Mouse (Mus musculus): ENCODE data around the gene Nutf2-ps1. TPM values are rescaled to one million over a fixed set of nuclear protein-coding genes. Genes with fewer than 3 reads are reported as not detected.
A peak's percentile ranks its signal among the peaks of the same experiment; 100 is the strongest.

The Nutf2-ps1 gene
- polyA plus RNA-seq, 1 experiment from 2014 or later, result 484 TPM

DNA sequence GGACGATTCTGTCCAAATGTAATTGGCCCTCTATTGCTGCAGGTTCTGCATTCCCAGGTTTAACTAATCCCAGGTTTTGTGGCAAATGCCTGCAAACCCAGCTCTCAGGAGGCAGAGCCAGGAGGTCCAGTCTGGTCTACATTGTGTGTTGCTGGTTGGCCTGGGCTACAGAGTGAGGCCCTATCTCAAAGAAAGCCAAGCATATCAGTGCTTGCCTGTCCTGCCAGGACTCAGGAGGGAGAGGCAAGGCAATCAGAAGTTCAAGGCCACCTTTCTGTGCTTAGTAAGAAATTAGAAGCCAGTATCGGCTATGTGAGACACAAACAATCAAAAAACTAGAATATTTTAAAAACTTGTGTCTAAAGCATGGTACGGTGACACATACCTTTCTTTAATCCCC lies 15.7 kb downstream of the Nutf2-ps1 start:
- DNase-seq (ENCODE audit: low spot score) (no peak), ATAC-seq (ENCODE audit: low FRiP score) (no peak)
- 93% methylated on average over 3 of the region's 3 CpGs for WGBS
- no peak overlapping the region for H3K27ac ChIP-seq (ENCODE audit: low read depth, low read length)
- H3K27me3 ChIP-seq (ENCODE audit: control insufficient read depth, insufficient read depth, low read length), result no peaks in the 10 kb centered on the region
- no peak overlapping the region for H3K9ac ChIP-seq (ENCODE audit: low read depth, low read length)
- no peak overlapping the region for H3K4me3 ChIP-seq (ENCODE audit: low read depth, low read length)
- no peaks in the 10 kb centered on the region for H3K4me1 ChIP-seq (replicated peaks; ENCODE audit: control insufficient read depth, insufficient read depth, low read length)
- no peak overlapping the region for H3K4me2 ChIP-seq (replicated peaks; ENCODE audit: low read depth, low read length)
- no peaks in the 10 kb centered on the region for H3K9me3 ChIP-seq (ENCODE audit: control insufficient read depth, low read length)
- no peaks in the 10 kb centered on the region for H3K36me3 ChIP-seq (ENCODE audit: control insufficient read depth, insufficient read depth, low read length)

DNA sequence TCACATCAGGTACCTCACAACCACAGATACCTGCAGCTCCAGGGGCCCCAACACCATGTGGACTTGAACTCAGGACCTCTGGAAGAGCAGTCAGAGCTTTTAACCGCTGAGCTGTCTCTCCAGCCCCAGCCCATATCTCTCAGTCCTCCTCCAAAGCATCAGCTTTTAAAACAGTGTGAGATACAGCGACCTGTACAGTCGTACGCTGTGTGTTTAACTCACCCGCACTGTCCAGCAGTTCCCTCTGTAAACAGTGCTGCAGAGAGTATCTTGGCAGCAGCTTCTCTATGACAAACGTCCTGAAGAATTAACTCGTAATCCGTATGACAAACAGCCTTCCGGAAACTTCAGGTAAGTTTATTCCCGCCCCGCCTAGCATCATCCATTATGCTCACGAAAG lies 16.3 kb downstream of the Nutf2-ps1 start:
- ATAC-seq (ENCODE audit: low FRiP score) (no peak), DNase-seq (ENCODE audit: low spot score) (no peak)
- WGBS, result 90% methylated on average over 12 of the region's 12 CpGs
- H3K4me3 ChIP-seq (ENCODE audit: low read depth, low read length), result no peak overlapping the region
- H3K36me3 ChIP-seq (ENCODE audit: control insufficient read depth, insufficient read depth, low read length), result no peaks in the 10 kb centered on the region
- no peak overlapping the region for H3K27ac ChIP-seq (ENCODE audit: low read depth, low read length)
- no peak overlapping the region for H3K9ac ChIP-seq (ENCODE audit: low read depth, low read length)
- no peaks in the 10 kb centered on the region for H3K27me3 ChIP-seq (ENCODE audit: control insufficient read depth, insufficient read depth, low read length)
- H3K9me3 ChIP-seq (ENCODE audit: control insufficient read depth, low read length), result no peaks in the 10 kb centered on the region
- no peak overlapping the region for H3K4me2 ChIP-seq (replicated peaks; ENCODE audit: low read depth, low read length)
- no peaks in the 10 kb centered on the region for H3K4me1 ChIP-seq (replicated peaks; ENCODE audit: control insufficient read depth, insufficient read depth, low read length)

GRCm38 (mm10) chr19:53571501-53572428 lies 17.1 kb downstream of the Nutf2-ps1 start:
- H3K9me3 ChIP-seq (ENCODE audit: control insufficient read depth, low read length), result no peaks in the 10 kb centered on the region
- H3K4me3 ChIP-seq (ENCODE audit: low read depth, low read length), result no peak overlapping the region
- 79% methylated on average over 18 of the region's 18 CpGs for WGBS
- no peak overlapping the region for H3K9ac ChIP-seq (ENCODE audit: low read depth, low read length)
- ATAC-seq (ENCODE audit: low FRiP score) (no peak), DNase-seq (ENCODE audit: low spot score) (no peak)
- no peak overlapping the region for H3K4me2 ChIP-seq (replicated peaks; ENCODE audit: low read depth, low read length)
- H3K27ac ChIP-seq (ENCODE audit: low read depth, low read length), result no peak overlapping the region
- no peaks in the 10 kb centered on the region for H3K36me3 ChIP-seq (ENCODE audit: control insufficient read depth, insufficient read depth, low read length)
- H3K27me3 ChIP-seq (ENCODE audit: control insufficient read depth, insufficient read depth, low read length), result no peaks in the 10 kb centered on the region
- no peaks in the 10 kb centered on the region for H3K4me1 ChIP-seq (replicated peaks; ENCODE audit: control insufficient read depth, insufficient read depth, low read length)

DNA sequence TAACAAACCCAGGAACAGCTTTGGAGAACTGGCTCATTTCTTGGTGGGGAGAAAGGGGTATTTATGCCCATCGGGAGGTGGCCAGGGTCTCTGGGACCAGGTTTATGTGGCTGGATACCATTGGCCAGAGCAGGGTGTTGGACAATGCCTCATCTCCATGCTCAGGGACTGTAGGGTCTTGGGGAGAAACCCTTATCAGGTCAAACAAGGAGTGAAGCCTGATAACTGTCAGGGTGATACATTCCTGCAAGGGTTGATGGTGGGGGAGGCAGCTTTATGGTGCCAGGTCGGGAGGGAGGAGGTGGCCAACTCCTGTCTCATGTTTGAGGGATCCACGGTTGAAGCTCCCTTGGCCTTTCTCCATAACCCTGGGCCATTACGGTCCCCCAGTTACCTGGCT lies 17.8 kb downstream of the Nutf2-ps1 start:
- Histone ChIP-seq H3K4me1 (replicated peaks; ENCODE audit: control insufficient read depth, insufficient read depth, low read length) (no peaks in the 10 kb centered on the region), H3K9me3 (ENCODE audit: control insufficient read depth, low read length) (no peaks in the 10 kb centered on the region), H3K27me3 (ENCODE audit: control insufficient read depth, insufficient read depth, low read length) (no peaks in the 10 kb centered on the region), H3K27ac (ENCODE audit: low read depth, low read length) (no peak overlapping the region), H3K4me2 (replicated peaks; ENCODE audit: low read depth, low read length) (no peak overlapping the region), H3K36me3 (ENCODE audit: control insufficient read depth, insufficient read depth, low read length) (no peaks in the 10 kb centered on the region), H3K9ac (ENCODE audit: low read depth, low read length) (no peak overlapping the region), H3K4me3 (ENCODE audit: low read depth, low read length) (no peak overlapping the region)
- DNase-seq (ENCODE audit: low spot score) (no peak), ATAC-seq (ENCODE audit: low FRiP score) (no peak)
- WGBS, result 84% methylated on average over 4 of the region's 4 CpGs

DNA sequence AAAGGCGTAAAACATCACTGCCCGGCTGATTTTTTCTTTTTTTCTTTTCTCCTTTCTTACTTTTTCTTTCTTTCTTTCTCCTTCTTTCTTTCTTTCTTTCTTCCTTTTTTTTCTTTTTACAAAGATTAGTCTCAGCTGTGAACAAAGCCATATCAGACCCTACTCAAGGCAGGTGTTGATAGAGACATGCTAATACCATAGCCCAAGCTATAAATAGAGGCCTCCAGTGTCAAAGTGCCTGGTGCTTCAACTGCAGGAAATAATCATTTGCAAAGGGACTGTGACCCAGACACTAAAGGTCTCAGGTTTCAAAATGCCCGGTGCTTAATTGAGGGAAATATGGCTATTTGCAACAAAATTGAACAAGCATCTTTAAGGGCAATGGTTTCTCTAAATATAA lies 20.3 kb downstream of the Nutf2-ps1 start:
- H3K9ac ChIP-seq (ENCODE audit: low read depth, low read length), result no peak overlapping the region
- no peaks in the 10 kb centered on the region for H3K36me3 ChIP-seq (ENCODE audit: control insufficient read depth, insufficient read depth, low read length)
- DNase-seq (ENCODE audit: low spot score) (no peak), ATAC-seq (ENCODE audit: low FRiP score) (no peak)
- WGBS, result 84% methylated on average over 3 of the region's 3 CpGs
- H3K4me2 ChIP-seq (replicated peaks; ENCODE audit: low read depth, low read length), result no peak overlapping the region
- no peaks in the 10 kb centered on the region for H3K9me3 ChIP-seq (ENCODE audit: control insufficient read depth, low read length)
- H3K4me3 ChIP-seq (ENCODE audit: low read depth, low read length), result no peak overlapping the region
- no peaks in the 10 kb centered on the region for H3K27me3 ChIP-seq (ENCODE audit: control insufficient read depth, insufficient read depth, low read length)
- no peaks in the 10 kb centered on the region for H3K4me1 ChIP-seq (replicated peaks; ENCODE audit: control insufficient read depth, insufficient read depth, low read length)
- H3K27ac ChIP-seq (ENCODE audit: low read depth, low read length), result no peak overlapping the region

GRCm38 (mm10) chr19:53567864-53568263 lies 21.0 kb downstream of the Nutf2-ps1 start:
- H3K36me3 ChIP-seq (ENCODE audit: control insufficient read depth, insufficient read depth, low read length), result no peaks in the 10 kb centered on the region
- ATAC-seq (ENCODE audit: low FRiP score) (no peak), DNase-seq (ENCODE audit: low spot score) (peak; percentile 18)
- no peak overlapping the region for H3K4me3 ChIP-seq (ENCODE audit: low read depth, low read length)
- H3K9ac ChIP-seq (ENCODE audit: low read depth, low read length), result no peak overlapping the region
- 19% methylated on average over 11 of the region's 11 CpGs for WGBS
- no peak overlapping the region for H3K27ac ChIP-seq (ENCODE audit: low read depth, low read length)
- no peaks in the 10 kb centered on the region for H3K27me3 ChIP-seq (ENCODE audit: control insufficient read depth, insufficient read depth, low read length)
- no peak overlapping the region; the same call in 1 of the 2 replicates for H3K4me2 ChIP-seq (replicated peaks; ENCODE audit: low read depth, low read length)
- no peaks in the 10 kb centered on the region for H3K9me3 ChIP-seq (ENCODE audit: control insufficient read depth, low read length)
- no peaks in the 10 kb centered on the region for H3K4me1 ChIP-seq (replicated peaks; ENCODE audit: control insufficient read depth, insufficient read depth, low read length)

- Histone ChIP-seq H3K36me3 (ENCODE audit: control insufficient read depth, insufficient read depth, low read length) (no peaks in the 10 kb centered on the region), H3K27ac (ENCODE audit: low read depth, low read length) (no peak overlapping the region), H3K9ac (ENCODE audit: low read depth, low read length) (no peak overlapping the region), H3K27me3 (ENCODE audit: control insufficient read depth, insufficient read depth, low read length) (no peaks in the 10 kb centered on the region), H3K4me1 (replicated peaks; ENCODE audit: control insufficient read depth, insufficient read depth, low read length) (no peaks in the 10 kb centered on the region), H3K4me2 (replicated peaks; ENCODE audit: low read depth, low read length) (no peak overlapping the region), H3K4me3 (ENCODE audit: low read depth, low read length) (no peak overlapping the region), H3K9me3 (ENCODE audit: control insufficient read depth, low read length) (no peaks in the 10 kb centered on the region)
- WGBS, result 93% methylated on average over 14 of the region's 14 CpGs
- no peak for ATAC-seq (ENCODE audit: low FRiP score)
- DNase-seq (ENCODE audit: low spot score), result no peak
Observed at GRCm38 (mm10) chr19:53565565-53566277, 23.1 kb downstream of the Nutf2-ps1 start.

- no peak overlapping the region for H3K4me3 ChIP-seq (ENCODE audit: low read depth, low read length)
- 58% methylated on average over 4 of the region's 4 CpGs for WGBS
- DNase-seq (ENCODE audit: low spot score), result no peak
- no peak for ATAC-seq (ENCODE audit: low FRiP score)
- H3K9ac ChIP-seq (ENCODE audit: low read depth, low read length), result no peak overlapping the region
- no peaks in the 10 kb centered on the region for H3K27me3 ChIP-seq (ENCODE audit: control insufficient read depth, insufficient read depth, low read length)
- H3K36me3 ChIP-seq (ENCODE audit: control insufficient read depth, insufficient read depth, low read length), result no peaks in the 10 kb centered on the region
- H3K27ac ChIP-seq (ENCODE audit: low read depth, low read length), result no peak overlapping the region
- H3K9me3 ChIP-seq (ENCODE audit: control insufficient read depth, low read length), result no peaks in the 10 kb centered on the region
- H3K4me2 ChIP-seq (replicated peaks; ENCODE audit: low read depth, low read length), result no peak overlapping the region
- H3K4me1 ChIP-seq (replicated peaks; ENCODE audit: control insufficient read depth, insufficient read depth, low read length), result no peaks in the 10 kb centered on the region
Observed at GRCm38 (mm10) chr19:53564174-53564573, 24.7 kb downstream of the Nutf2-ps1 start.
